Mouse (Mus musculus) hindbrain, embryonic 16.5 days (tissue): Measurements from ENCODE around the gene Gm17545. TPM values are rescaled to one million over a fixed set of nuclear protein-coding genes. Genes with fewer than 3 reads are reported as not detected.
"Not testable (repeated sequence)": the region's sequence is repeated elsewhere in the genome, so short reads cannot be mapped to it uniquely, and the experiment has no call there.

Experiments used
- ATAC-seq: fragments of 200-750 bp; cut with Nextera tagmentation; 2 replicates; pipeline ENCODE4 v1.8.0; 2017; ENCODE audit warnings: moderate TSS enrichment, moderate library complexity
- H3K27ac ChIP-seq: fragments of 300-500 bp; sonication (generic); 2 replicates; pipeline ENCODE4 v1.5.1; 2014; ENCODE audit warnings: low read depth, mild to moderate bottlenecking, control low read depth, low read length, moderate library complexity
- H3K27me3 ChIP-seq: fragments of 300-500 bp; sonication (generic); replicated peaks from 2 replicates; pipeline ENCODE4 v1.6.1; 2014; ENCODE audit warnings: low read length; ENCODE audit not compliant: control insufficient read depth, insufficient read depth
- H3K36me3 ChIP-seq: fragments of 300-500 bp; sonication (generic); 2 replicates; pipeline ENCODE4 v1.6.1; 2014; ENCODE audit warnings: mild to moderate bottlenecking, low read length, moderate library complexity, mixed read lengths; ENCODE audit not compliant: control insufficient read depth, insufficient read depth
- H3K4me1 ChIP-seq: fragments of 300-500 bp; sonication (generic); 2 replicates; pipeline ENCODE4 v1.6.1; 2014; ENCODE audit warnings: low read depth, low read length; ENCODE audit not compliant: control insufficient read depth, insufficient read depth
- H3K4me2 ChIP-seq: fragments of 300-500 bp; sonication (generic); 2 replicates; pipeline ENCODE4 v1.6.1; 2014; ENCODE audit warnings: mild to moderate bottlenecking, low read length, control low read depth, moderate library complexity
- H3K4me3 ChIP-seq: fragments of 300-500 bp; sonication (generic); 2 replicates; pipeline ENCODE4 v1.5.1; 2014; ENCODE audit warnings: mild to moderate bottlenecking, low read length, control low read depth, moderate library complexity
- H3K9ac ChIP-seq: fragments of 300-500 bp; sonication (generic); 2 replicates; pipeline ENCODE4 v1.6.1; 2014; ENCODE audit warnings: low read depth, mild to moderate bottlenecking, control low read depth, low read length, moderate library complexity
- H3K9me3 ChIP-seq: fragments of 300-500 bp; sonication (generic); 2 replicates; pipeline ENCODE4 v1.6.1; 2014; ENCODE audit warnings: mild to moderate bottlenecking, low read length, moderate library complexity; ENCODE audit not compliant: control insufficient read depth
- WGBS: fragments of 180-500 bp; shearing (Covaris S2); extraction: QIAGEN DNeasy Blood & Tissue Kit; methylation state at CpG from one replicate; pipeline ENCODE4 v1.1.7; 2014; 5-methylcytosine and 5-hydroxymethylcytosine counted together
- polyA plus RNA-seq: library from polyadenylated mRNA; unstranded; fragments of >200 nt; fragmentation: Nextera tagmentation; extraction: Ambion mirVana; gene quantifications from 2 replicates; pipeline ENCODE4 v1.2.1, GENCODE M21; 2015

The Gm17545 gene
- not detected in 2 replicates for polyA plus RNA-seq

- H3K4me1 ChIP-seq, H3K9ac ChIP-seq, H3K27ac ChIP-seq, ATAC-seq, H3K9me3 ChIP-seq, H3K27me3 ChIP-seq, H3K4me2 ChIP-seq, H3K4me3 ChIP-seq: not testable (repeated sequence)
- H3K36me3 ChIP-seq = peaks cover 51% of the 10 kb centered on the region
- 95% methylated on average over 8 of the region's 8 CpGs for WGBS
These were observed at the start of gene Gm17545 for GRCm38 (mm10) chr9:22453990-22454389. Gm17545 (plus strand) TSS chr9:22454290.

GRCm38 (mm10) chr9:22405414-22405813, 48.7 kb upstream of the Gm17545 start:
- no peak for ATAC-seq
- Histone ChIP-seq H3K27me3 (no peaks in the 10 kb centered on the region), H3K4me3 (no peak overlapping the region), H3K27ac (no peak overlapping the region), H3K36me3 (no peaks in the 10 kb centered on the region), H3K9me3 (no peaks in the 10 kb centered on the region), H3K4me1 (no peaks in the 10 kb centered on the region), H3K9ac (no peak overlapping the region), H3K4me2 (no peak overlapping the region)
- 83% methylated on average over 3 of the region's 3 CpGs for WGBS

- H3K9me3 ChIP-seq, H3K4me3 ChIP-seq, H3K9ac ChIP-seq, H3K27ac ChIP-seq, H3K36me3 ChIP-seq, H3K4me2 ChIP-seq, H3K4me1 ChIP-seq, ATAC-seq, H3K27me3 ChIP-seq: not testable (repeated sequence)
- WGBS = 70% methylated on average over 4 of the region's 4 CpGs
These were observed 46.5 kb upstream of the Gm17545 start for GRCm38 (mm10) chr9:22407633-22408032.

GRCm38 (mm10) chr9:22408344-22408743, 45.7 kb upstream of the Gm17545 start:
- ATAC-seq, H3K36me3 ChIP-seq, H3K4me1 ChIP-seq, H3K4me3 ChIP-seq, H3K9ac ChIP-seq, H3K27ac ChIP-seq, H3K27me3 ChIP-seq, H3K9me3 ChIP-seq, H3K4me2 ChIP-seq: not testable (repeated sequence)
- 30% methylated on average over 4 of the region's 4 CpGs for WGBS

- no peak for ATAC-seq
- Histone ChIP-seq H3K36me3 (no peaks in the 10 kb centered on the region), H3K4me3 (no peak overlapping the region), H3K4me1 (peaks cover 5% of the 10 kb centered on the region), H3K27me3 (no peaks in the 10 kb centered on the region), H3K9me3 (no peaks in the 10 kb centered on the region), H3K9ac (no peak overlapping the region), H3K4me2 (no peak overlapping the region), H3K27ac (no peak overlapping the region)
- 80% methylated on average over 7 of the region's 7 CpGs for WGBS
These were observed 44.6 kb upstream of the Gm17545 start for GRCm38 (mm10) chr9:22409501-22409900.

DNA sequence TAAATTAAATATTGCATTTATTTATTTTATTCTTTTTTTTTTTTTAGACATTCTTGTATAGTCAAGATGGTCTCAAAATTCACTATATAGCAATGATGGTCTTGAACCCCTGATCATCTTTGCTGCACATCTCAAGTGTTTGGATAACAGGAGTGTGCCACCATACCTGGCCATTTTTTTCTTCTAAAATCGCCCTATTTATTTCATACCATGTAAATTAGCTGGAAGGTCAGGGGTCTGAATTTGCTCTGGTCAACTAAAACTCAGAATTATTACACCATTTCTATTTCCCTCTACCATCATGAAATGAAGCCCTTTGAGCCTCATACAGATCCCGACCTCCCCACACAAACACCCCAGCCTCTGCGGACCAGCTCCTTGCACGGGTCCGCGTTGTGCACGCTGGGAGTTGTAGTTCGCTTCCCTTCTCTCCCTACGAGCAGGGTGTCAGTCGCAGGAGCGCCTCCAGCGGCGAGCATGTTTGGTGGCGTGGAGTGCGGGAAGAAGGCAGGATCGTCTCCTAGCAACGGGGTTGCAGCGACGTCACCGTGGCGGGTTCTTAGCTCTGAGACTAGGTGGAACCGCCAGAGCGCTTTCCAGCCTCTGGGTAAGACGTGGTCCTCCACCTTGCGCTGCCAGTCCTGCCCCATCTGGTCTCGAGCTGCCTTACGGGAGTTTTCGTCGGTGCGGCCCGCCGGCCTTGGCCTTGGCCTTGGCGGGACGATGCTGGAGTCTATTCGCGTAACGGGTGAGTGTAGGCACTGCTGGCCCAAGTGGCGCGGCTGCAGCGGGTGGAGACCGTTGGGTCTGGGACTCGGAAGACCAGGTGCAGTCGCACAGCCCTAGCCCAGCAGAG, 42.9 kb upstream of the Gm17545 start, which contains the start of gene 9530077C05Rik:
Gene 9530077C05Rik (plus strand): TSS at position 512 of the 856 bp plus-strand sequence.
- no peaks in the 10 kb centered on the region for H3K9me3 ChIP-seq
- peak; percentile 99 for ATAC-seq
- peak within 1 kb of the TSS; percentile 89 for H3K9ac ChIP-seq
- no peaks in the 10 kb centered on the region for H3K27me3 ChIP-seq
- H3K27ac ChIP-seq = peak within 1 kb of the TSS; percentile 83
- no peaks in the 10 kb centered on the region for H3K36me3 ChIP-seq
- peaks cover 5% of the 10 kb centered on the region for H3K4me1 ChIP-seq
- H3K4me2 ChIP-seq = peak within 1 kb of the TSS; percentile 78
- peak within 1 kb of the TSS; percentile 77 for H3K4me3 ChIP-seq
- WGBS = 1% methylated on average over 43 of the region's 43 CpGs

DNA sequence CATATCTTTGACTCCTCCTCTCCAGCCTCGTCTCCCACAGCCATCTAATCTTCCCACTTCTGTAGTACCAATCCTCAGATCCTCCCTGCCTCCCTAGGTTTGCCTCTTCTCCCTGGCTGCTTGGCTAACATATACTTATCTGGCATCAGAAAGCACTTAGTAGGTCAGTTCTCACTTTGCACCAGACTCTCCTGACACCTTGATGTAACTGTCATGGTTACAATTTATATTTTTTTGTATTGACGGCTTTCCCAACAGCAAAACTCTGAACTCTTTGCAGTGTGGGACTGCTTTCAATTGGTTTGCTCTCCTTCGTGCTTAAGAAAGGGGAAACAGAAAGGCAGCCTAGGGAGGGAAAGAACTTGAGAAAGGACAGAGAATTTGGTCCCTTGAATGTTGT, 37.9 kb upstream of the Gm17545 start:
- H3K4me1 ChIP-seq = peaks cover 5% of the 10 kb centered on the region
- no peak for ATAC-seq
- WGBS = 94% methylated on average over 3 of the region's 3 CpGs

GRCm38 (mm10) chr9:22417547-22417946, 36.5 kb upstream of the Gm17545 start:
- Histone ChIP-seq H3K4me1 (peaks cover 3% of the 10 kb centered on the region), H3K27ac (no peak overlapping the region), H3K27me3 (no peaks in the 10 kb centered on the region), H3K36me3 (no peaks in the 10 kb centered on the region), H3K9ac (no peak overlapping the region), H3K4me3 (no peak overlapping the region), H3K9me3 (no peaks in the 10 kb centered on the region), H3K4me2 (no peak overlapping the region)
- ATAC-seq = no peak
- WGBS = 43% methylated on average over 6 of the region's 6 CpGs

More for the DNA sequence above, 37.9 kb upstream of the Gm17545 start:
- Histone ChIP-seq H3K27ac (no peak overlapping the region), H3K9ac (no peak overlapping the region), H3K9me3 (no peaks in the 10 kb centered on the region), H3K36me3 (no peaks in the 10 kb centered on the region), H3K27me3 (no peaks in the 10 kb centered on the region), H3K4me3 (no peak overlapping the region), H3K4me2 (no peak overlapping the region)

DNA sequence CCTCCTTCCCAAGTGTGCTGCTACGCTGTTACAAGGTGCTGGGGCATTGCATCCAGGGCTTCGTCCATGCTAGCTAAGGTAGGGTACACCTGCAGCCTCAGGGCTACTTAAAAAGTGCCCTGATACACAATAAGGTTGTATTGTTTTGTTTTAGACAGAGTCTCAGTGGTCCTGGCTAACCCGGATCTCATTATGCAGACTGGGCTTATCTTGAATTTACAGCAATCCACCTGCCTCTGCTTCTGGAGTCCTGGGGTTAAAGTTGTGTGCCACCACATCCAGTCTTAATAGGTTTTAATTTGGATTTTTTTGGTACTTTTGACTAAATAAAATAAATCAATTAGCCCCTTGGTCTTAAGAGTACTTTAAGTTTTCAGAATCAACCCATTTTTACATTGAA, 34.2 kb upstream of the Gm17545 start:
- Histone ChIP-seq H3K27ac (no peak overlapping the region), H3K9ac (no peak overlapping the region), H3K9me3 (no peaks in the 10 kb centered on the region), H3K4me1 (no peaks in the 10 kb centered on the region), H3K4me3 (no peak overlapping the region), H3K27me3 (no peaks in the 10 kb centered on the region), H3K36me3 (peaks cover 3% of the 10 kb centered on the region; the same call in 1 of the 2 replicates), H3K4me2 (no peak overlapping the region)
- WGBS = 77% methylated on average over 3 of the region's 3 CpGs
- no peak for ATAC-seq
